Mouse (Mus musculus): ENCODE results near the gene Grasp.

GRCm38 (mm10) chr15:101277351-101277899 lies 53.4 kb downstream of the Grasp start:
- no peak for TF ChIP-seq CTCF (IDR thresholded peaks at IDR 0.05; ENCODE audit: insufficient read depth, low read length)
- no peak for TF ChIP-seq POLR2A (IDR thresholded peaks at IDR 0.05; ENCODE audit: borderline replicate concordance, extremely low read depth, low read depth, low read length)

All from lung, adult 2 months (tissue).